Mouse (Mus musculus) midbrain, embryonic 15.5 days (tissue): ENCODE results near the gene Whrn. TPM values are rescaled to one million over a fixed set of nuclear protein-coding genes. Genes with fewer than 3 reads are reported as not detected.

Experiments used
- ATAC-seq: fragments of 200-750 bp; cut with Nextera tagmentation; replicated peaks from 2 replicates; pipeline ENCODE4 v1.8.0; 2017; ENCODE audit warnings: moderate TSS enrichment
- H3K27ac ChIP-seq: fragments of 300-500 bp; sonication (generic); 2 replicates; pipeline ENCODE4 v1.5.1; 2015; ENCODE audit warnings: mild to moderate bottlenecking, inconsistent platforms
- H3K27me3 ChIP-seq: fragments of 300-500 bp; sonication (generic); replicated peaks from 2 replicates; pipeline ENCODE4 v1.6.1; 2015; ENCODE audit warnings: inconsistent platforms
- H3K36me3 ChIP-seq: fragments of 300-500 bp; sonication (generic); replicated peaks from 2 replicates; pipeline ENCODE4 v1.6.1; 2015; ENCODE audit warnings: inconsistent platforms
- H3K4me1 ChIP-seq: fragments of 300-500 bp; sonication (generic); 2 replicates; pipeline ENCODE4 v1.6.1; 2015; ENCODE audit warnings: inconsistent platforms
- H3K4me2 ChIP-seq: fragments of 300-500 bp; sonication (generic); 2 replicates; pipeline ENCODE4 v1.6.1; 2015; ENCODE audit warnings: inconsistent platforms, mild to moderate bottlenecking, moderate library complexity
- H3K4me3 ChIP-seq: fragments of 300-500 bp; sonication (generic); 2 replicates; pipeline ENCODE4 v1.5.1; 2015; ENCODE audit warnings: mild to moderate bottlenecking, inconsistent platforms
- H3K9ac ChIP-seq: fragments of 300-500 bp; sonication (generic); 2 replicates; pipeline ENCODE4 v1.6.1; 2015; ENCODE audit warnings: mild to moderate bottlenecking, inconsistent platforms
- H3K9me3 ChIP-seq: fragments of 300-500 bp; sonication (generic); 2 replicates; pipeline ENCODE4 v1.6.1; 2016; ENCODE audit warnings: inconsistent platforms
- WGBS: fragments of 180-500 bp; shearing (Covaris S2); methylation state at CpG from one replicate; pipeline ENCODE4 v1.1.7; 2015; ENCODE audit warnings: mixed read lengths; 5-methylcytosine and 5-hydroxymethylcytosine counted together
- polyA plus RNA-seq: library from polyadenylated mRNA; unstranded; fragments of >200 nt; fragmentation: Nextera tagmentation; extraction: Ambion mirVana; gene quantifications from 2 replicates; pipeline ENCODE4 v1.2.1, GENCODE M21; 2015

Gene Whrn
- polyA plus RNA-seq, 1 experiment from 2014 or later, result 6.5 TPM

DNA sequence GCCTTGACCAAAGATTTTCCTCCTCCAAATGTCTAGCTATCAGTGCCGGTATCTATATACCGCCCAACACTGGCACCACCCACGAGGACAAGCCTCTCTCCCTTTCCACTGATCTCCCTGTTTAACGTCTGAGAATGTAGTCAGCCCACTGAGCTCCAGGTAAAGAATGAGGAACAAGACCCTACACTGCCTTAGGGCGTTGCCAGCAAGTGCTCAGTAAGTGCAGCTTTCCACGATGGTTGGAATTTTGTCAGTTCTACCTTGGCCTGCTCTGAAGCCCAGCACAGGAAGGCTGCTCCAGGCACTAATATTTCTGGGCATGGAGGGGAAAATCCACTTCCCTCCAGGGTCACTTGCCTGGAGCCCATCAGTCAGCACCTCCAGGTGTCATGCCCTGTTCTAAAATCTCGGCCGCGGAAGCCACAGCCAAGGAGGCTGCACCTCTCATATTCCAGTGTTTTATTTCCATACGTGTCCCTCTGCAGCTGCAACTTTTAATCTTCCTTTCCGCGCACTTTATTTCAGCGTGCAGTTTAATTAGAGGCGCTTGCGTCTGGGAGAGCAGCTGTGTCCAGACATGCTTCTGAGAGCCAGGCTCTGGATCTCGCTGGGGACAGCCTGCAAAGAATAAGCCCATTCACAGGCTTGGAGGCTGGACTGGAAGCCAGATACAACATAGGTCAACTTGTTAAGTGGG is 58.5 kb downstream of the Whrn start:
- Histone ChIP-seq H3K36me3 (no peaks in the 10 kb centered on the region), H3K9me3 (no peaks in the 10 kb centered on the region), H3K9ac (no peak overlapping the region), H3K4me3 (no peak overlapping the region), H3K27me3 (no peaks in the 10 kb centered on the region), H3K4me2 (no peak overlapping the region), H3K4me1 (0 out of 2 replicates have a peak, but pooled peaks cover 3% of the 10 kb centered on the region), H3K27ac (no peak overlapping the region)
- ATAC-seq, result no peak
- 64% methylated on average over 16 of the region's 16 CpGs for WGBS

DNA sequence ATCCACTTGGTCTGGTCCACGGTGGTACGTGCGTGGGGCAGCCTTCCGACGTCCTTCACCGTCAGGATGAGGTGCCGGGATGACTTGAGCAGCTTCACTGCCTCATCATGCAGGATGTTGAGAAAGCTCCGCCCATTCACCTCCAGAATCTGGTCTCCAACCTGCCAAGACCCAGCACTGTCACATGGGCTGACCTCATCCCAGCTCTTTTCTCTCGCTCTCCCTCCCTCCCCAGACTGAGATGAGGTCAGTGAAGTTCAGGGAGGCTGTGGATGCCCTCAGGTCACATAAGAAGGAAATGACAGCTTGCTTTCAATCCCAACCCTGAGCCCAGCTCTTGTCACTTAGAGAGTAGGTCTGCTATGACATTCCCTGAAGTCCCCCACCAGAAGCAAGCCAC is 60.4 kb downstream of the Whrn start:
- H3K9me3 ChIP-seq, result no peaks in the 10 kb centered on the region
- no peaks in the 10 kb centered on the region for H3K36me3 ChIP-seq
- H3K4me2 ChIP-seq, result no peak overlapping the region
- no peak overlapping the region for H3K27ac ChIP-seq
- no peaks in the 10 kb centered on the region for H3K27me3 ChIP-seq
- 0 out of 2 replicates have a peak, but pooled peaks cover 3% of the 10 kb centered on the region for H3K4me1 ChIP-seq
- 82% methylated on average over 9 of the region's 9 CpGs for WGBS
- H3K9ac ChIP-seq, result no peak overlapping the region
- no peak for ATAC-seq
- no peak overlapping the region for H3K4me3 ChIP-seq

DNA sequence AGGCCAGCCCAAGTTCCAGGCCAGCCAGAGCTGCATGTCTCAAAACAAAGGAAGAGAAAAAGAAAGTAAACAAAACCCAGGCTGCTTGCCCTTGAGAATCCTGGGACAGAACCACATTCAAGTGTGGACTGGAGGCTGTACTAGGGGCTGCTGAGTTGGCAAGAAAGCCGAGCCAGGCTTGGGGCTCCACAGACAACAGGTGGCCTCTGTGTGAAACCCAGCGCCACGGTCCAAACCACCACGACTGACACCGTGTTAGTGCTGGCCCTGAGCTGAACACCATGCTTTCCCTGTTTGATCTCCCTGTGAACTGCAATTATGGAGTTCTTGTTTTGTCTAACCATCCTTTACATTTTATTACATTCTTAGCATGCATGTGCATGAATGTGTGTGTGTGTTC is 64.7 kb downstream of the Whrn start:
- 76% methylated on average over 5 of the region's 5 CpGs for WGBS
- no peaks in the 10 kb centered on the region for H3K36me3 ChIP-seq
- no peak for ATAC-seq

DNA sequence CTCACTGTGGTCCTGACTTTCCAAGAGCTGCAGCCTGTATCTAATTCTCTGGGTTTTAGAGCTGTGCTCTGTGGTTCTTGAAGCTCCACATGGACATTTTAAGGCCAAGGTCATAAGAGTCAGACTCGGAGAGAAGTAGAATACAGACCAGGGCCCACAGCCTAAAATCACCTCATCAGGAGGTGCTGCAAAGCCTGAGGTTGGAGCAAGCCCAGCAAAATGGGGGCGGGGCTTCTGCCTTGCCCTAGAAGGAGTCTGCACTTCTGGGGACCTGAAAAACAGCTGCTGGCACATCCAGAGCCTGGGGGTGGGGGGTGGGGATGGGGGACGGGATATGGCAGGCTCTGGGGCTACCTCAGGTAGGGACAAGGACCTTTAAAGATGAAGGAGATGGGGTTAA is 65.4 kb downstream of the Whrn start:
- H3K4me1 ChIP-seq, result no peaks in the 10 kb centered on the region
- H3K27me3 ChIP-seq, result no peaks in the 10 kb centered on the region
- no peak overlapping the region for H3K4me3 ChIP-seq
- no peaks in the 10 kb centered on the region for H3K36me3 ChIP-seq
- H3K27ac ChIP-seq, result no peak overlapping the region
- ATAC-seq, result no peak
- no peak overlapping the region for H3K9ac ChIP-seq
- 50% methylated on average over 3 of the region's 3 CpGs for WGBS
- H3K4me2 ChIP-seq, result no peak overlapping the region
- no peaks in the 10 kb centered on the region for H3K9me3 ChIP-seq

More for the DNA sequence above, 64.7 kb downstream of the Whrn start:
- no peak overlapping the region for H3K4me3 ChIP-seq
- H3K9ac ChIP-seq, result no peak overlapping the region
- no peak overlapping the region for H3K27ac ChIP-seq
- H3K9me3 ChIP-seq, result no peaks in the 10 kb centered on the region
- no peaks in the 10 kb centered on the region for H3K4me1 ChIP-seq
- H3K4me2 ChIP-seq, result no peak overlapping the region
- no peaks in the 10 kb centered on the region for H3K27me3 ChIP-seq

DNA sequence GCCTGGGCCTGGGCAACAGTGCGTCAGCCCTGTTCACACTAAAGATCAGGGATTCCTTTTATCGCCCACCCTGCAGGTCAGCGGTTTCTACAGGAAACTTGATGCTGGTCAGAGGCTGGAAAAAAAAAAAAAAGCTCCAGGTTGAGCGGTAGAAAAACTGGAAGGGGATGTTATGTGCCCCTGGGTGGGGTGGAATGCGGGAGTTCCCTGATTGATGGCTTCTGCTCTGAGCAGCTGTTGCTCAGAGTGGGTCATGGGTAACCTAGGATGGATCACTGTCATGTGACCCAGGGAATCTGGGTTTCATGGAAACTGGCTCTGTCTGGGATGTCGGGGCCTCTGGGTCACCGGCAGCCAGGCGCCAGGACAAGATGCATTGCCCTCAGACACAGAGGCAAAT is 69.5 kb downstream of the Whrn start:
- Histone ChIP-seq H3K4me3 (no peak overlapping the region), H3K36me3 (no peaks in the 10 kb centered on the region), H3K9ac (no peak overlapping the region), H3K4me2 (no peak overlapping the region), H3K4me1 (no peaks in the 10 kb centered on the region), H3K27me3 (no peaks in the 10 kb centered on the region), H3K9me3 (no peaks in the 10 kb centered on the region), H3K27ac (no peak overlapping the region)
- ATAC-seq, result no peak
- 70% methylated on average over 8 of the region's 8 CpGs for WGBS

DNA sequence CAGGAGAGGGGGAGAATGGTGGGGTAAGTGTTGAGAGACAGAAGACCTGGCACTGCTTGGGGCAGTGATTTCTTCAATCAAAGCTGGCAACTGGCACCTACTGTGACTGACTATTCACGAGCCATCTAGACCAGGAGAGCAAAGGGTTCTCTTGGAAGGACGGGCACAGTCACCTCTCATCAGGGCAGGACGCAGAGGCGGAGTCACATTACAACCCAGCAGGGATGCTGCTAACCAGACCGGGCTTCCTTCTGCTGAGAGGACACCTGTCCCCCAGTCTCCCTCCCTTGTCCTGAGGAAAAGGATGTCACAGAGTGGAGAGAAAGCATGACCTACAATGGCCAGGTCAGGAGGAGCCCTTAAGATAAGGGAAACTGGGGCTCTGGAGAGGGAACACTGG is 72.0 kb downstream of the Whrn start:
- Histone ChIP-seq H3K9me3 (no peaks in the 10 kb centered on the region), H3K27me3 (no peaks in the 10 kb centered on the region), H3K36me3 (no peaks in the 10 kb centered on the region), H3K4me3 (no peak overlapping the region), H3K4me2 (no peak overlapping the region), H3K27ac (no peak overlapping the region), H3K4me1 (no peaks in the 10 kb centered on the region), H3K9ac (no peak overlapping the region)
- WGBS, result 38% methylated on average over 5 of the region's 5 CpGs
- ATAC-seq, result no peak

DNA sequence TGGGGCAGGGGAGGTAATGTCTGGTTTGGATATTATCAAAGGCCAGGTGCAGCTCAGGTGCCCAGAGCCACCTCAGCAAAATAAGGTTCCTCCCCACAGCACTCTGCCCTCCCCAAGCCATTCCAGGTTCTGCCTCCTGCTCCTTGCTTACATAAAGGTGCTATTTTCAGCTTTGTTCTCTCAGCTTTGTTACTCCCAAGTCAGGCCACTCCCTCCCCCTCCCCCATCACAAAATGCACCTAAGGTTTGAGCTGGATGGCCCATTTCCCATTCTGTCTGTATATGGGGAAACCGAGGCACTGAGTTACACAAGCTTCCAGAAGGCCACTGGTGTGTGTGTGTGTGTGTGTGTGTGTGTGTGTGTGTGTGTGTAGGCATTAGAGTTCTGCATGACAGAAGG is 72.6 kb downstream of the Whrn start:
- Histone ChIP-seq H3K27me3 (no peaks in the 10 kb centered on the region), H3K4me2 (no peak overlapping the region), H3K27ac (no peak overlapping the region), H3K9ac (no peak overlapping the region), H3K4me1 (no peaks in the 10 kb centered on the region), H3K9me3 (no peaks in the 10 kb centered on the region), H3K4me3 (no peak overlapping the region), H3K36me3 (no peaks in the 10 kb centered on the region)
- no peak for ATAC-seq
- WGBS, result 64% methylated on average over 1 of the region's 1 CpGs

DNA sequence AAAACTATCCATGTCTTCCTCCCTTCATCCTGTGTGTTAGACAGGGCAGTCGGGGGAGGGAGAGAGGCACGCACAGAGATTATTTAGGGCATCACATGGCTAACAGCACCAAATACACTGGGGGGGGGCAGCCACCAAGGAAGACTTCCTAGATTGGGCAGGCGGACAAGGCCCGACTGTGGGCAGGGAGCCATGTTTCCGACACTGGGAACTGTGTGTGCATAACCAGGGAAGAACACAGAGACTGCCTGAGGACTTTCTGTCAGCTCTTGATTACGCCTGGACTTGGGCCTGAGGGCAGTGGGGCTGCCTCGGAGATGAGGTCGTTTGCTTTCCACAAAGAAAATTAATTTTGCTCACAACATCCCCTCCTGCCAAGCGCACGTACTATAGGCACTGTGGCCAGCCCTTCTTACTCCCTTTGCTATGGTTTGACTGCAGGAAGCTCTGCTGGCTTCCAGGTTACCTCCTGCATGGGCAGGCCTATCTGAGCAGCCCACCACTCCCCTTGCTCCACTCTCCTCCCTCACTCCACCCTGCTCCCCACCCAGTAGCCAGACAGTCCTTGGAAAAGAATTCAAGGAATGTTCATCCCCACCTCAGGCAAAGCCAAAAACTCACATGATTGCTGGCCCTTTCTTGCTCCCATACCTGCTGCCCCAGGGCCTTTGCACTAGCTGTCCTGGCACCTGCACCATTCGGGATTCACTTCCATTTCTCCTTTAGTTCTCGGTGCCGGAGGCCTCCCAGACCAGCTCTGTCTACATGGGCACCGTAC is 75.5 kb downstream of the Whrn start:
- Histone ChIP-seq H3K36me3 (no peaks in the 10 kb centered on the region), H3K4me3 (no peak overlapping the region), H3K9ac (no peak overlapping the region), H3K4me2 (no peak overlapping the region), H3K9me3 (no peaks in the 10 kb centered on the region), H3K27ac (no peak overlapping the region), H3K27me3 (no peaks in the 10 kb centered on the region), H3K4me1 (peaks cover 3% of the 10 kb centered on the region; the same call in 1 of the 2 replicates)
- ATAC-seq, result peak; percentile 13; the same call in 1 of the 2 replicates
- WGBS, result 64% methylated on average over 14 of the region's 14 CpGs

DNA sequence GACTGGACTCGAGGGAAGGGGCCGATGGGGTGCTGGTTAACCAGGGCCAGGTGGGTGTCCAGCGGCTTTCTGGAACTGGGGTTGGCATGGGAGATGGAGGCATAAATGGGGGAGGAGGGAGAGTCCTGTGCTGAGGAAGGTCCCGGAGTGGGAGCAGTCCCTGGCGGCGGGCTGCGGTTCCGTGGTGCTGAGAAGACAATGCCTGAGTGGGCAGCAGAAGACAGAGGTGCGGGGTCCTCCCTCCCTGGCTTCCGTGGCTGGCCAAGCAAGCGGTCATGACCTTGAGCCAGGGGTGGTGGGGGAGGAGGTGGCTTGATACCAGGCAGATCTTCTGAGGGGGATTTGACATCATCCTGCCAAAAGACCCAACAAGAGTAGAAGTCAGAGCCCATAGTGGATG is 77.5 kb downstream of the Whrn start:
- Histone ChIP-seq H3K4me2 (no peak overlapping the region), H3K36me3 (no peaks in the 10 kb centered on the region), H3K9me3 (no peaks in the 10 kb centered on the region), H3K9ac (no peak overlapping the region), H3K4me1 (peaks cover 3% of the 10 kb centered on the region; the same call in 1 of the 2 replicates), H3K4me3 (no peak overlapping the region), H3K27me3 (no peaks in the 10 kb centered on the region), H3K27ac (no peak overlapping the region)
- 78% methylated on average over 11 of the region's 11 CpGs for WGBS
- no peak for ATAC-seq

DNA sequence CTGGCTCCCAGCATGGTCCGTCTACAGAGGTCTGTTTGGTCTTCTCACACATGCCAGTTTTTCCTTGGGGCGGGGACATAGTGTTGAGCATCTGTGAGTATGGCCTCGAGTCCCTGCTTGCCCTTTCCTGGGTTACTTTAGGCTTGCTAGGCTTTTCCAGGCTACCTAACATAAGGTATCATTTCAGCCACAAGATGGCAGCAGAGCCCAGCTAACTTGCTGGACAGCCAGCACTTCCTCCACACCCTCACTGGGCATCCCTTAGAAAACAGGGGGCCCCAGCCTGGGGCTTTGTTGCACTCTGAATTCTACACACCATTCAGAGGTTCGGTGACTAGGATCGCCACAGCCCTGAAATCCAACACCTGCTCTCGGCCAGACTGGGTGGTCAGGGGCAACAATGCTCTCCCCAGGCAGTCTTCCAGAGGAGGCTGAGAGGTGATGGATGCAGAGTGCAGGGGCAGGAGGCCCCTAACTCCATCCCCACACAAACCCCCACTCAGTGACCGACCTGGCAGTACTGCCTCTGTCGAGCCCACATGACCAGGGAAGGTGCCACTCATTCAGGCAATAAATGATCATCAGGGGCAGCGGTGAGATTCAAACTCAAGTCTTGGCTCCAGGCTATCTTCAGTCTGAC is 78.4 kb downstream of the Whrn start:
- no peaks in the 10 kb centered on the region for H3K27me3 ChIP-seq
- H3K4me3 ChIP-seq, result no peak overlapping the region
- peak; percentile 72 for ATAC-seq
- H3K36me3 ChIP-seq, result no peaks in the 10 kb centered on the region
- no peak overlapping the region for H3K27ac ChIP-seq
- peaks cover 3% of the 10 kb centered on the region; the same call in 1 of the 2 replicates for H3K4me1 ChIP-seq
- H3K4me2 ChIP-seq, result no peak overlapping the region
- H3K9me3 ChIP-seq, result no peaks in the 10 kb centered on the region
- no peak overlapping the region for H3K9ac ChIP-seq
- 21% methylated on average over 9 of the region's 9 CpGs for WGBS

DNA sequence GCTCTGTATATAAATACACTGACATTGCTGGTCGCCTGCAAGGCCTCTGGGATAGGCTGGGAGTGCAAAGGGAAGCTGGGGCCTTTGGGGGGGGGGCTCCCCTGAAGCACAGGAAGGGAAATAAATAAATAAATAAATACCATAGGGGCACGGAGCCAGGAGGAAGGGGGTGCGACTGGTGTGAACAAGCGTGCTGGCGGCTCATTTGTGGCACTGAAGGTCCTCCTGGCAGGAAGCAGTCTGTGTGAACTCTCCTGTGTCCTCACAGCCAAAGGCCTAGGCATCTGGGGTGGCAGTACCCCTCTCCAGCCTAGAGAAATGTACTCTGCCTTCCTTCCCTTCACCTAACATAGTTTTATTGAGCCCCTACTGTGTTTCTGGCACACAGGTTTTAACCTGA is 80.8 kb downstream of the Whrn start:
- ATAC-seq, result no peak
- Histone ChIP-seq H3K9ac (no peak overlapping the region), H3K4me1 (peaks cover 10% of the 10 kb centered on the region), H3K27me3 (no peaks in the 10 kb centered on the region), H3K9me3 (no peaks in the 10 kb centered on the region), H3K4me2 (no peak overlapping the region), H3K4me3 (no peak overlapping the region), H3K27ac (no peak overlapping the region), H3K36me3 (no peaks in the 10 kb centered on the region)
- WGBS, result 85% methylated on average over 5 of the region's 5 CpGs

DNA sequence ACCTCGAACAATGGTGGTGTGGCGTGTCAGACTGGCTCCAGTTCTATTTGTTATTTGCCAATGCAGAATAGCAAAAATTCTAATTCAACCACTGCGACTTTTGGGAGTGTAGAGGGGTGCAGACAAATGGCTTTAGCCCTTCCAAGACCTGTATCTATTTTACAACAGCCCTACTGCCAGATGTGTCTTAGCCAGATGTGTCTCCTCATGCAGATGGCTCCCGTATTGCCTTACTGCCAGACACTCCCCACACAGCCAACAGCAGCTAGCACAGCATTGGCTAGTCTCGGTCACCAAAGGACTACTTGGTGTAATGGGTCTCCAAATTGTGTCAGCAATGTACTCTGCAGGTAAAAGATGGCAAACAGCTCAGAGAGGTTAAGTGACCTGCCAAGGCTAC is 84.6 kb downstream of the Whrn start:
- 68% methylated on average over 5 of the region's 5 CpGs for WGBS
- H3K9me3 ChIP-seq, result no peaks in the 10 kb centered on the region
- no peaks in the 10 kb centered on the region for H3K27me3 ChIP-seq
- ATAC-seq, result no peak
- H3K4me2 ChIP-seq, result peak overlapping the region; percentile 100
- no peak overlapping the region for H3K4me3 ChIP-seq
- H3K36me3 ChIP-seq, result no peaks in the 10 kb centered on the region
- H3K27ac ChIP-seq, result no peak overlapping the region
- H3K4me1 ChIP-seq, result peaks cover 28% of the 10 kb centered on the region
- no peak overlapping the region for H3K9ac ChIP-seq
